ENCODE assay signal across 9 mouse cellular contexts in genomic region chr16:75696176-75696575, GRCm38 (mm10).
A peak's percentile ranks its signal among the peaks of the same experiment; 100 is the strongest.
DNase-seq lines count a peak whose midpoint lies in the region; ATAC-seq and TF ChIP-seq lines count a peak whose summit lies in the region.
"Had no signal": no experiment of that assay in that cellular context is flagged by ENCODE, and none has a peak within 500 bp of the region (broad histone marks: within the 10 kb centered on the region; RNA-seq: fewer than 3 reads in every experiment).

No protein-coding gene starts in this region.

- no peak for TF ChIP-seq EP300 in stomach, postnatal 0 days (optimal IDR thresholded peaks at IDR 0.05)

- no peaks in the 10 kb centered on the region for H3K36me3 ChIP-seq in testis, adult 2 months (ENCODE audit: control insufficient read depth, insufficient read depth, low read length)
- no peaks in the 10 kb centered on the region for H3K36me3 ChIP-seq in forebrain, embryonic 10.5 days (replicated peaks)
- no peaks in the 10 kb centered on the region for H3K36me3 ChIP-seq in stomach, postnatal 0 days (ENCODE audit: control insufficient read depth, insufficient read depth, low read length)

- H3K4me2 ChIP-seq in stomach, postnatal 0 days (replicated peaks; ENCODE audit: low read depth), result no peak overlapping the region

- TF ChIP-seq CTCF in testis, adult 2 months (IDR thresholded peaks at IDR 0.05; ENCODE audit: control insufficient read depth, insufficient read depth, insufficient replicate concordance, low read depth, low read length), result peak; percentile 33; the same call in 1 of the 2 replicates
- TF ChIP-seq CTCF in stomach, postnatal 0 days (IDR thresholded peaks at IDR 0.05; ENCODE audit: low read depth), result peak; percentile 83

- WGBS in forebrain, embryonic 10.5 days, result 36% methylated on average over 2 of the region's 2 CpGs
- 9% methylated on average over 2 of the region's 2 CpGs for WGBS in stomach, postnatal 0 days

- no peak for DNase-seq in testis, postnatal 14 days (ENCODE audit: low spot score)
- DNase-seq in c-Kit-positive CD71-positive TER-119-negative erythroid progenitor cells, embryonic 14.5 days (ENCODE audit: low read depth), result peak; percentile 50
- peak; percentile 21 for DNase-seq in forebrain, embryonic 10.5 days (ENCODE audit: extremely low spot score, low spot score)
- peak; percentile 28 for DNase-seq in hindlimb bud, embryonic 11.5 days (ENCODE audit: extremely low spot score, low read depth, low spot score)
- DNase-seq in left cerebral cortex, adult 9 months (ENCODE audit: low spot score in 2 of 2), result peak; percentile 7 to 63
- DNase-seq in mesoderm, embryonic 11.5 days (ENCODE audit: low read depth, low spot score), result peak; percentile 58
- DNase-seq in stomach, postnatal 0 days (ENCODE audit: low spot score), result peak; percentile 41

- H3K27ac ChIP-seq in testis, adult 2 months (ENCODE audit: control insufficient read depth, insufficient read depth, low read depth, low read length), result no peak overlapping the region
- no peak overlapping the region for H3K27ac ChIP-seq in forebrain, embryonic 10.5 days
- no peak overlapping the region for H3K27ac ChIP-seq in stomach, postnatal 0 days (replicated peaks)

- H3K9ac ChIP-seq in stomach, postnatal 0 days (ENCODE audit: low read length), result no peak overlapping the region

- H3K27me3 ChIP-seq in testis, adult 2 months (ENCODE audit: control insufficient read depth, insufficient read depth, low read length), result no peaks in the 10 kb centered on the region
- H3K27me3 ChIP-seq in forebrain, embryonic 10.5 days (ENCODE audit: poor library complexity, severe bottlenecking), result no peaks in the 10 kb centered on the region
- H3K27me3 ChIP-seq in stomach, postnatal 0 days (ENCODE audit: control insufficient read depth, insufficient read depth, low read length), result no peaks in the 10 kb centered on the region

- TF ChIP-seq POLR2A in testis, adult 2 months (IDR thresholded peaks at IDR 0.05; ENCODE audit: control insufficient read depth, low read depth, low read length), result no peak

- no peak overlapping the region for H3K4me3 ChIP-seq in testis, adult 2 months (ENCODE audit: control insufficient read depth, low read depth, low read length)
- H3K4me3 ChIP-seq in forebrain, embryonic 10.5 days, result no peak overlapping the region
- H3K4me3 ChIP-seq in stomach, postnatal 0 days (ENCODE audit: low read depth, low read length), result no peak overlapping the region
- H3K4me3 ChIP-seq: erythroblast, embryonic 14.5 days had no signal

- no peaks in the 10 kb centered on the region for H3K9me3 ChIP-seq in forebrain, embryonic 10.5 days
- H3K9me3 ChIP-seq in stomach, postnatal 0 days (ENCODE audit: control insufficient read depth, low read length), result no peaks in the 10 kb centered on the region

- no peaks in the 10 kb centered on the region for H3K4me1 ChIP-seq in testis, adult 2 months (ENCODE audit: control insufficient read depth, insufficient read depth, low read length)
- H3K4me1 ChIP-seq in forebrain, embryonic 10.5 days, result no peaks in the 10 kb centered on the region
- no peaks in the 10 kb centered on the region for H3K4me1 ChIP-seq in stomach, postnatal 0 days (replicated peaks; ENCODE audit: control insufficient read depth, insufficient read depth)

- 0 out of 2 replicates have a peak, but pooled peaks have one; percentile 60 for ATAC-seq in stomach, postnatal 0 days (ENCODE audit: low FRiP score, low TSS enrichment)
